Mouse (Mus musculus) embryonic facial prominence, embryonic 12.5 days (tissue): ENCODE results near the gene Rab43. TPM values are rescaled to one million over a fixed set of nuclear protein-coding genes. Genes with fewer than 3 reads are reported as not detected.

Source experiments
- ATAC-seq: fragments of 200-750 bp; cut with Nextera tagmentation; 2 replicates; pipeline ENCODE4 v1.8.0; 2017; ENCODE audit not compliant: insufficient number of reproducible peaks, insufficient read depth, low FRiP score, low TSS enrichment
- H3K27ac ChIP-seq: fragments of 300-500 bp; sonication (generic); 2 replicates; pipeline ENCODE4 v1.5.1; 2016; ENCODE audit warnings: mild to moderate bottlenecking
- H3K27me3 ChIP-seq: fragments of 300-500 bp; sonication (generic); 2 replicates; pipeline ENCODE4 v1.6.1; 2016; ENCODE audit warnings: mild to moderate bottlenecking, moderate library complexity
- H3K36me3 ChIP-seq: fragments of 300-500 bp; sonication (generic); 2 replicates; pipeline ENCODE4 v1.6.1; 2016; ENCODE audit warnings: mild to moderate bottlenecking
- H3K4me1 ChIP-seq: fragments of 300-500 bp; sonication (generic); 2 replicates; pipeline ENCODE4 v1.6.1; 2016
- H3K4me2 ChIP-seq: fragments of 300-500 bp; sonication (generic); replicated peaks from 2 replicates; pipeline ENCODE4 v1.6.1; 2016; ENCODE audit warnings: mild to moderate bottlenecking, moderate library complexity
- H3K4me3 ChIP-seq: fragments of 300-500 bp; sonication (generic); 2 replicates; pipeline ENCODE4 v1.5.1; 2016; ENCODE audit warnings: mild to moderate bottlenecking
- H3K9ac ChIP-seq: fragments of 300-500 bp; sonication (generic); 2 replicates; pipeline ENCODE4 v1.6.1; 2016; ENCODE audit warnings: mild to moderate bottlenecking, moderate library complexity
- H3K9me3 ChIP-seq: fragments of 300-500 bp; sonication (generic); 2 replicates; pipeline ENCODE4 v1.6.1; 2016; ENCODE audit warnings: mild to moderate bottlenecking, moderate library complexity
- WGBS: fragments of 180-500 bp; shearing (Covaris S2); methylation state at CpG from one replicate; pipeline ENCODE4 v1.1.7; 2016; 5-methylcytosine and 5-hydroxymethylcytosine counted together
- polyA plus RNA-seq: library from polyadenylated mRNA; unstranded; fragments of >200 nt; fragmentation: Nextera tagmentation; extraction: Ambion mirVana; gene quantifications from 2 replicates; pipeline ENCODE4 v1.2.1, GENCODE M21; 2016

Rab43 gene
- polyA plus RNA-seq, 1 experiment from 2014 or later = 12.0 TPM

- Histone ChIP-seq H3K36me3 (peaks cover 14% of the 10 kb centered on the region), H3K27ac (no peak overlapping the region), H3K4me2 (no peak overlapping the region), H3K4me3 (no peak overlapping the region), H3K27me3 (no peaks in the 10 kb centered on the region), H3K9ac (no peak overlapping the region), H3K4me1 (peaks cover 6% of the 10 kb centered on the region), H3K9me3 (no peaks in the 10 kb centered on the region)
- ATAC-seq = no peak
- 95% methylated on average over 10 of the region's 10 CpGs for WGBS
These were observed 18.0 kb downstream of the Rab43 start for GRCm38 (mm10) chr6:87793821-87794510.

GRCm38 (mm10) chr6:87791826-87792225 lies 20.1 kb downstream of the Rab43 start:
- Histone ChIP-seq H3K9ac (no peak overlapping the region), H3K27me3 (no peaks in the 10 kb centered on the region), H3K27ac (no peak overlapping the region), H3K9me3 (no peaks in the 10 kb centered on the region), H3K4me2 (no peak overlapping the region), H3K4me3 (no peak overlapping the region), H3K36me3 (peaks cover 14% of the 10 kb centered on the region), H3K4me1 (peaks cover 6% of the 10 kb centered on the region)
- ATAC-seq = no peak
- WGBS = 89% methylated on average over 5 of the region's 5 CpGs

- Histone ChIP-seq H3K4me3 (no peak overlapping the region), H3K4me2 (no peak overlapping the region), H3K36me3 (peaks cover 14% of the 10 kb centered on the region), H3K9ac (no peak overlapping the region), H3K27ac (no peak overlapping the region), H3K9me3 (no peaks in the 10 kb centered on the region), H3K27me3 (no peaks in the 10 kb centered on the region), H3K4me1 (peaks cover 6% of the 10 kb centered on the region)
- WGBS = 72% methylated on average over 7 of the region's 7 CpGs
- no peak for ATAC-seq
These were observed 21.0 kb downstream of the Rab43 start for GRCm38 (mm10) chr6:87790779-87791480.

GRCm38 (mm10) chr6:87789791-87790190 lies 22.2 kb downstream of the Rab43 start:
- no peak overlapping the region for H3K9ac ChIP-seq
- 90% methylated on average over 6 of the region's 6 CpGs for WGBS

GRCm38 (mm10) chr6:87788896-87789587 lies 22.9 kb downstream of the Rab43 start:
- H3K27ac ChIP-seq = 0 out of 2 replicates have a peak overlapping the region, but pooled peaks have one; percentile 1
- 55% methylated on average over 5 of the region's 5 CpGs for WGBS
- H3K9me3 ChIP-seq = no peaks in the 10 kb centered on the region
- H3K4me3 ChIP-seq = no peak overlapping the region
- no peak overlapping the region for H3K4me2 ChIP-seq
- no peak for ATAC-seq
- H3K9ac ChIP-seq = peak overlapping the region; percentile 32; the same call in 1 of the 2 replicates
- no peaks in the 10 kb centered on the region for H3K27me3 ChIP-seq
- peaks cover 6% of the 10 kb centered on the region for H3K4me1 ChIP-seq
- peaks cover 14% of the 10 kb centered on the region for H3K36me3 ChIP-seq

More at GRCm38 (mm10) chr6:87789791-87790190, 22.2 kb downstream of the Rab43 start:
- Histone ChIP-seq H3K4me2 (no peak overlapping the region), H3K27ac (no peak overlapping the region), H3K36me3 (peaks cover 14% of the 10 kb centered on the region), H3K9me3 (no peaks in the 10 kb centered on the region), H3K27me3 (no peaks in the 10 kb centered on the region), H3K4me1 (peaks cover 6% of the 10 kb centered on the region), H3K4me3 (no peak overlapping the region)
- no peak for ATAC-seq

GRCm38 (mm10) chr6:87788266-87788895 lies 23.6 kb downstream of the Rab43 start:
- no peak overlapping the region for H3K27ac ChIP-seq
- no peaks in the 10 kb centered on the region for H3K9me3 ChIP-seq
- no peak overlapping the region for H3K4me3 ChIP-seq
- WGBS = 86% methylated on average over 9 of the region's 9 CpGs
- ATAC-seq = no peak
- no peak overlapping the region for H3K9ac ChIP-seq
- no peak overlapping the region for H3K4me2 ChIP-seq
- H3K36me3 ChIP-seq = peaks cover 14% of the 10 kb centered on the region
- H3K27me3 ChIP-seq = no peaks in the 10 kb centered on the region
- H3K4me1 ChIP-seq = peaks cover 6% of the 10 kb centered on the region

- ATAC-seq = no peak
- no peaks in the 10 kb centered on the region for H3K9me3 ChIP-seq
- peaks cover 11% of the 10 kb centered on the region for H3K36me3 ChIP-seq
- no peak overlapping the region for H3K9ac ChIP-seq
- no peak overlapping the region for H3K4me3 ChIP-seq
- no peak overlapping the region for H3K27ac ChIP-seq
- H3K4me2 ChIP-seq = no peak overlapping the region
- WGBS = 78% methylated on average over 6 of the region's 6 CpGs
- peaks cover 6% of the 10 kb centered on the region for H3K4me1 ChIP-seq
- H3K27me3 ChIP-seq = no peaks in the 10 kb centered on the region
These were observed 24.7 kb downstream of the Rab43 start for GRCm38 (mm10) chr6:87787108-87787890.

- peaks cover 5% of the 10 kb centered on the region; the same call in 1 of the 2 replicates for H3K36me3 ChIP-seq
- no peaks in the 10 kb centered on the region for H3K9me3 ChIP-seq
- H3K4me2 ChIP-seq = no peak overlapping the region
- no peak overlapping the region for H3K27ac ChIP-seq
- H3K4me1 ChIP-seq = peaks cover 6% of the 10 kb centered on the region
- H3K4me3 ChIP-seq = no peak overlapping the region
- WGBS = 80% methylated on average over 5 of the region's 5 CpGs
- no peak for ATAC-seq
- no peak overlapping the region for H3K9ac ChIP-seq
- H3K27me3 ChIP-seq = no peaks in the 10 kb centered on the region
These were observed 25.3 kb downstream of the Rab43 start for GRCm38 (mm10) chr6:87786621-87787020.

- no peaks in the 10 kb centered on the region for H3K36me3 ChIP-seq
These were observed 27.9 kb downstream of the Rab43 start for GRCm38 (mm10) chr6:87784033-87784432.

GRCm38 (mm10) chr6:87780546-87781301 lies 31.2 kb downstream of the Rab43 start:
- Histone ChIP-seq H3K27me3 (no peaks in the 10 kb centered on the region), H3K4me2 (no peak overlapping the region), H3K4me3 (no peak overlapping the region), H3K27ac (no peak overlapping the region), H3K36me3 (no peaks in the 10 kb centered on the region), H3K9me3 (no peaks in the 10 kb centered on the region), H3K9ac (no peak overlapping the region), H3K4me1 (no peaks in the 10 kb centered on the region)
- 78% methylated on average over 10 of the region's 10 CpGs for WGBS
- no peak for ATAC-seq

More at GRCm38 (mm10) chr6:87784033-87784432, 27.9 kb downstream of the Rab43 start:
- H3K9me3 ChIP-seq = no peaks in the 10 kb centered on the region
- no peaks in the 10 kb centered on the region for H3K4me1 ChIP-seq
- H3K27ac ChIP-seq = no peak overlapping the region
- H3K27me3 ChIP-seq = no peaks in the 10 kb centered on the region
- no peak for ATAC-seq
- H3K4me3 ChIP-seq = no peak overlapping the region
- 84% methylated on average over 8 of the region's 8 CpGs for WGBS
- no peak overlapping the region for H3K9ac ChIP-seq
- no peak overlapping the region for H3K4me2 ChIP-seq
